ENCODE assay signal across 8 mouse cellular contexts in the genomic region with DNA sequence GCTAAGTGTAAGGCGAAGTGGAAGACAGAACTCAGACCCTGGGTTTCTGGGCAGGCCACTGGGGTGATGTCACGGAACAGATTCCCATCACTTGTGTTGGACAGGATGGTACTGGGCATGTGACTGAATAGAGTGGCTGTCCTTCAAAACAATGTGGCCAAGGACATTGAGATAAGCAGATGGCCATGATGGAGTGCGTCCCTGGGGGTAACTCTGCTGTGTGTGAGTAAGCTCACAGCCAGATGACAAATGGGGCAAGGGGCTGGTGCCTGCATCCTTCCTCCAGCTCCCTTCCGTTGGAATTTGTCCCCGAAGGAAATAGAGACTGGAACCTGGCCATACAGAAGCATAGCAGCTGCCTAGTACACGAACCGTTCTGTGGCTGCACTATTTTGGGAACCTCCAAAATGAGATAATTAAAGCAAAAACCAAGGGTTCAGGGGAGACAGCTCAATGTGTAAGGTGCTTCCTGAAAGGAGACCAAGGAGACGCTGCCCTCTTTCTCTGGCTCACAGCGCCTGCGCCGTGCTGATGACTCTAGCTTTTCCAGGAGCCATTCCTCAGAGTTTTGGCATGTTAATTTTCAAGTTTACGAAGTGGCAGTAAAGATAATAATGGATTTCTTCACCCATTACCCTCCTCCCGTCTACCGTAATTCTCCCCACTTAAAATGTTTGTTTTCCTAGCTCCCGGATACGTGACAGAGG.
A peak's percentile ranks its signal among the peaks of the same experiment; 100 is the strongest.
DNase-seq lines count a peak whose midpoint lies in the region.

No protein-coding gene starts in this region.

- DNase-seq in heart, adult 11 months = peak; percentile 94
- DNase-seq in heart, postnatal 25 days (ENCODE audit: low spot score) = no peak
- DNase-seq in adrenal gland, adult (ENCODE audit: inconsistent age in 2 of 2, low spot score in 1 of 2) = peak; percentile 91 to 95
- peak; percentile 23 for DNase-seq in heart, adult 8-10 months (ENCODE audit: low spot score)
- DNase-seq in kidney, adult 8-10 months = peak; percentile 38 to 41
- DNase-seq in urinary bladder, postnatal 25 days (ENCODE audit: low spot score) = no peak
- DNase-seq in frontal cortex, adult 2 months (ENCODE audit: extremely low spot score in 1 of 2, low spot score in 1 of 2) = no peak
- DNase-seq in gastrocnemius, postnatal 4 days (ENCODE audit: low spot score in 2 of 2) = no peak

- intact Hi-C loops in heart, postnatal 25 days (cut with DNase I) = no loop called here

Comparison
In these comparisons a context has a peak if more than half of its experiments do, and no peak if none do; other contexts are left out.
1. DNase-seq: peak in heart, adult 11 months (single experiment), adrenal gland, adult (2 of 2), heart, adult 8-10 months (single experiment) and kidney, adult 8-10 months (2 of 2); none in heart, postnatal 25 days (single experiment), urinary bladder, postnatal 25 days (single experiment), frontal cortex, adult 2 months (0 of 2) and gastrocnemius, postnatal 4 days (0 of 2).